Mouse (Mus musculus) mesoderm, embryonic 11.5 days (tissue): ENCODE data around the gene Tcerg1l.

Experiments used
- DNase-seq: peaks from one replicate; pipeline ENCODE4 v3.0.0-alpha.2; 2012; ENCODE audit warnings: low read depth, low spot score

Tcerg1l gene

DNA sequence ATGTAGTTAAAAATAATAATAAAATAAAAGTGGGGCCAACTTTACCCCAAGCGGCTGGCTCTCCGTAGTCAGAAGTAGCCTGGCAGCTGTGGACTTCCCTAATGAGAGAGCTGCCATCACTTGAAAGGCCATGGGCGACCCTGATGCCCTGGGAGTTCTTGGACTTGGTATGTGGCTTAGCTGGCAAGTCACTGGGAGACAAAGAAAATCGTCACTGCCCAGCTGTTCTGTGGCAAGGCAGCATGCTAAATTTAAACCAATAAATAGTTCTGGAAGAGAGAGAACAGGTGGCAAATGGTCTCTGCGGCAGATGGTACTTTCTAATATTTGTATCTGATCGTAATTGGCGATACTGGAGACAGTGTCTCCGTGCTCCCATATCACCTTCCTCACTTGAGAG lies 40.1 kb downstream of the Tcerg1l start:
- DNase-seq, result peak; percentile 9

DNA sequence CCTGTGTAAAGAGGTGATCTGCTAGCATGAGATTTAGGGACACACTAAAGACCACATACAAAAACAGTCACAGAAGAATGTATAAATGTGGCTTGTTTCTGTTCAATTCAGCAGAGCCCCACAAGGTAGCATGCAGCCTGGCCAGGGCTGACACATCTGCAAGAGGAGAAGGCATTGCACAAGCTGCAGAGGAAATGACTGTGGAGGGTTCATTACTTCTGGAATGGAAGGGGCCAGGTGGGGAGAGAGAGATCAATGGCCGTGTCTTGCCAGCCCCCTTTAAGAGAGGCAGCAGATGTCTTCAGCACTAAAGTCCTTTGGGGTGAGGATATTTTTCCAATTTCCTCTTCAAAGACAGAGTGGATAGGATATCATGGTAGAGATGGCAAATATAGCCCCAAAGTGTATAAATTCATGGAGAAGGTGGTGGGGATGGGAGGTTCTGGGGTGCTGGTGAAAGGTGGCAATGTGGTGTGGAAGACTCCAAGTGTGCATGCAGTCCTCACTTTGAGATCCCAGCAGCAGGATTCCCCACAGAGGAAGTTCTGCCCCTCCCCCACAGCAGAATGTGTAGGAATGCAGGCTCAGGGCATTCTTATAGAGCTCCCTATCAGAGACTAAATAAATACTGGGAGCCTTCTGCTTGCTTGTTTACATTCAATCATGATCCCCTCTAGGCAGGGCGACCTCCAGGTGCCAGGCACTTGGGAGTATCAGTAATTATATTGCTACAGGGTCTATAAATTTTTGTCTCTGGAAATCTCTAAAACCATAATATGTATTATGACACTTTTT lies 40.7 kb downstream of the Tcerg1l start:
- DNase-seq, result peak; percentile 71

DNA sequence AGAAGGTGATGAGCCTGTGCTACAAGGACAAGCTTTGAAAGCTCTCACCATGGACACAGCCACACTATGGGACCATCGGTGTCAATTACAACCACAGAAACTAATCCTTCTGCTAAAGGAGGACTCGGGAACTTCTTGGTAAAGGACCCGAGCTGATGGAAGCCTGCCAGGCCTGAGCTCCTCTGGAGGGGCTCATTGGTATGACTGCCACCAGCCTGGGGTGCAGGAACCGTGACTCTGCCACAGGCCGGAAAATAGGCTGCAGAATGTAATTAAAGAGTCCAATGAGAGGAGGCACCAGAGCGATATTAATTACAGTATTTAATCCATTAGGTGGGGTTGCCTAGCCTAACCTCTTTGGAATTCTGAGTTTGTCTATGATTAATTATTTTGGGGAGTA lies 52.1 kb downstream of the Tcerg1l start:
- DNase-seq, result no peak

DNA sequence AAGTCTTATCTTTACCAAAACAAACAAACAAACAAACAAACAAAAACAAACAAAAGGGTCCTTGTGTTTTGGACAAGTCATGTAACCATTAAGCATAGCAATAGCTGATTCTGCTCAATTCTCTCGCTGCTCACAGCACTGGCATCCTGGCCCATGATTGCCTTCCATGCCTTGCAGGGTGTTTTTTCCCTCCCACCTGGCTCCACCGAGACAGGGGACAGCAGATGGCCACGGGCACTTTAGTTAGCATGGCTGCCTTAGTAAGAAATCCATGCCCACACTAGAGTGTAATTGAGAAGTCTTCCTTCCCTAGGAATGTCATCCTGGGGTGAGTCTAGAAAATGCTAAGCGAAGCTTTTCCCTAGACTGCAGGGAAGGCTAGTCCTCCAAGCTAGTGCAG lies 59.1 kb downstream of the Tcerg1l start:
- no peak for DNase-seq

DNA sequence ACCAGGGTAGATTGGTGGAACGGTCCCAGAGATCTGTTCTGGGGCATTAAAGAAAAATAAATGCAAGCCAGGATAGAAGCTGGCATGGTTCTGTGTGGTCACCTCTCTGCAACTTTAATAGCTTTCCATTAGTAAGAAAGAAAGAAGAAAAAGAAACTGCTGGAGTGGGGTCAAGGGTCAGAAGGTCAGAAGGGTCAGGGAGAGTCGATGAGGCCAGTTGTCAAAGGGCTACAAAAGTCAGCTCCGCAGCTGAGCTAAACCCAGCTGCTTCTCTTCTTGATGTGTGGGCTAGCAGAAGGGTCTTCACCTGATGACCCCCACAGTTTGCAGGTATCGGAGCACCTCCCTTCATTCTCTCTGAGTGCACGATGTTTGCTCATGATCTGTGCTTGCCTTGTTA lies 59.6 kb downstream of the Tcerg1l start:
- peak; percentile 31 for DNase-seq

DNA sequence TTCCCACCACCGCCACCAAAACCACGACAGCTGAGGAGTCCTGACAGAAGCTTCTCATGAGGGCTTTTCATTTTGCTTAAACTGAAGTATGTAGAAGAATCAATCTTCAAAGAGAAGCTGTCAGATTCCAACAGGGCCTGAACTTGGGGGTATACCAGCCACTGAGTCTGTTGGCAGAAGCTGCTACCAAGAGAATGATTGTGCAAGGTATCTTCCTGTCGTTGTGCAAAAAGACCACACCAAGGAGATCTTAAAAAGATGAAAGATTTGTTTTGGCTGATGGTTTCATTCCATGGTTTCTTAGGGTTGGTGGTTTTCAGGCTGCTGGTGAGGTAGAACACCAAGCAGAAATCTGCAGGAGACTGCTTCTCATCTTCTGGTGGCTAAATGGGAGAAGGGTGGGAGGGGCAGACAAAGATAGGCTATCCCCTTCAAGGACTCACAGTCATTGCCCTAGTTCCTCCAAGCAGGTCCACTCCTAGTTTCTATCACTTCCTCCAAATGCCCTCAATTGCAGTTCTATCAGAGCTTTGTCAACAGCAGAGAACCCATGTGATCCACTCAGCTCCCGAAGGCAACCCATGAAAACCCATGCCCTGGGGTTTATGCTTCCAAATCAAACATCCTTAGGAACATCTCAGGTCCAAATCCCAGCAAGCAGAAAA lies 64.9 kb downstream of the Tcerg1l start:
- DNase-seq, result no peak

DNA sequence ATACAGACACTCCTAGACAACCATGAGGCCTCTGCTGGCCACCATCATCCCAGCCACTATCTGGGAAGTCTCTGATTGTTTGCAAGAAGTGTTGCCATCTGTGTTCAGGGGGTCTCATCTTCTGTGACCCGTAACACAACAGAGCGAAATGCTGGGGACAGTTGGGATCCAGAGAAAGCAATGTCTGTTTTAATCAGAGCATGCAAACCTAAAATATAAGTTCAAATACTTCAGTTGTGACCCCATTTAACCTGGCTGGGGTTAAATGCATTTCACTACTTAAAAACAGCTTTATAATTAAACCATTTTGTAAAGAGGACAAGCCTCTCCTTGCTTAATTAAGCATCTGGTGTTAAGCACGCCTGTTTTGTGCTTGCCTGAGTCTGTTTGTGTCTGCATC lies 66.3 kb downstream of the Tcerg1l start:
- DNase-seq, result no peak

DNA sequence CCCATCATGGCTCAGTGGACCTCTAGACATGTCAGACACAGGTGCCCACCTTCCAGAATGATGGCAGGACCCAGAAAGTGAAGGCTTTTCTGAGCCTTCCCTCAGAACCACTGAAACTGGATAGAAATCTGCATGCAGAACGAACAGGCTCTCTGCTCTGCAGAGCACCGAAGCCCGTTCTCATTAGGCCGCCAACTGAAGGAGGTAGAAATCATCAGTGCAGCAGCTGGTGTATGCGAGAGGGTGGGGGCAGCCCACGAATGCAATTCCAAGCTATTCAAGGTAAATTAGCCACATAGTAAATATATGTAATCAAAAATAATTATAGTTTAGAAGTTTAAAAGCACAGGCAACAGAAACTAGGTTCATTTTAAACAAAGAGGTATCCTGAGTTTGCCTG lies 68.9 kb downstream of the Tcerg1l start:
- no peak for DNase-seq

DNA sequence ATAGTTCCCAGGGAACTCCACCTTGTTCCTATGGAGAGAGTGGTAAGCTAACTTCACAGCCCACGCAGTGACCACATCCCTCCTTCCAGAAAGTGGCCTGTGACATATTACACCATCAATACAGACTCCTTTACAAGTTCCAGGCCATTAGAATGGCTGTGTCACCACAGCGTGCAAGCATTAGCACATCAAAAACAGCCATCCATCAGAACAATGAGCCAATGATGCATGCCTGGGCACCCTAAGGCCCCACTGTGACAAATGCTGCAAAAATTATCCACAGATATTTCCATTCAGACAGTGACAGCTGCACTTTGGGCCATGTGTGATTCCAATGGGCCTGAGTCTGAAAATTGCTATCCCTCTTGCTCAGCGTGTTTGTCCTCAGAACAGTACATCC lies 70.8 kb downstream of the Tcerg1l start:
- DNase-seq, result peak; percentile 23

DNA sequence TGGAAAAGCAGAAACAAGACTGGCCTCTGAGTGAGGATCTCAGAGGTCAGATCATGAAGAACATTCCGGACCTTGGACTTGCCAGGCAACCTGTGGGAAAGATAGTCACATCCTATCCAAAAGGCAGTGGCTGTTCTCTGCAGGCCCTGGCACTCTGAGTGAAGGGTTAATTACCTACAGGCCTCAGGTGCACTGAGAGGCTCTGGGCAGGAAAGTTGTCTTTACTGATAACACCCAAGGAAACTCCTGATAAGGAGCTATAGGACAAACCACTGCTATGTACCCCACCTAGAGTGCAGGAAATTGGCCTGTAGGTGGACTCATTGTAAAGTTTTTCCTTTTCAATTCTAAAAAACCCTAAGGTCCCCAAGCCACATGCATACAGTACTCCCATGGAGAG lies 83.8 kb downstream of the Tcerg1l start:
- no peak for DNase-seq

DNA sequence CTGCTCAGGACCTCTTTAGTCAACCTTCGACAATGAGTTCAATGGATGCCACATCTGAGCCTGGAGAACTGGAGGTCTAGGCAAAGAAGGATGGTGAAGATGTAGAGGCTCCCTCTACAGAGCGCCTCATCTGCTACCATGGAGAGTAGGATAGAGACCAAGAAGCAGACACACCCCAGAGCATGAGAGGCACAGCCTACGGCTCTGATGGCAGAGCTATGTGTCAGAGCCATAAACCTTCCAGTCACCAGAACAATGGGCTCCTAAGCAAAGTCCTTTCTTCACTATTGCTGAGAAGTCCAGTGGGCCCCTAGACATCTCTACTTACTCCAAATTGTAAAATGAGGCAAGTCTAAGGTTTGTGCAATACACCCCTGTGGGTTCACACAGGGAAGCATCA lies 91.4 kb downstream of the Tcerg1l start:
- DNase-seq, result no peak

DNA sequence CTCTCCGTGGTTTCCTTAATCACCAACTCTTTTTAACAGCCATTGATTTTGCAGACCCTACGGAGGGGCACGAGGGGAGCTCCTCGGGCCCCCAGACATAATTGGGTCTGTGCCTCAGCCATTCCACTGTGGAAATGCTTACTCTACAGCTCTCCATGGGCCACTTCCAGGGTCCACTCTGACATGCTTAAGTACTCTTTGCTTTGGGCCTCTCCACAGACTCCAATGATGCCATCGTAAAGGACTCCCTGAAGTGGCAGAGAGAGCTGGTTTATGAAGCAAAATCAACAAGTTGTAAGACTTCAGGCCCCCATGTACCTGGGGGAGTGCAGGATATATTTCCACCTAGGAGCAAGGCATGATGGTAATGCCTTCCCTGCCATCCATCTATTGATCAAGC lies 112.7 kb downstream of the Tcerg1l start:
- no peak for DNase-seq

DNA sequence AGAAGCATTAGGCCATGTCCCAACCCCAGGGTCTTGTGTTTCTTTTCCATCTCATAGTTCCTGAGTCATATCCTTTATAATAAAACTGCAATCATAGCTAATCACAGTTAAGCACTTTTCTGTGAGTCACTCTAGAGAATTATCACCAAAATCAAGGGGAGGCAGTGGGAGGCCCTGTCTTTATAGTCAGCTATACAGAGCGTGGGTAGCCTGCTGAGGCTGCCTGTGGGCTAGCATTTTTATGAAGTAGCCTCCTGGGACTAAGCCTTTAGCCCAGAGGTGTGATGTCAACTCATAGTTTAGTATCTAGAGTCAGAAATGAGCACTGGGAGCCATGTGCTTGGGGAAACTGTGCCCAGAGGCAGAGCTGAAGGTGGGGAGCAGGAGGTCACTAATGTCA lies 122.3 kb downstream of the Tcerg1l start:
- no peak for DNase-seq

DNA sequence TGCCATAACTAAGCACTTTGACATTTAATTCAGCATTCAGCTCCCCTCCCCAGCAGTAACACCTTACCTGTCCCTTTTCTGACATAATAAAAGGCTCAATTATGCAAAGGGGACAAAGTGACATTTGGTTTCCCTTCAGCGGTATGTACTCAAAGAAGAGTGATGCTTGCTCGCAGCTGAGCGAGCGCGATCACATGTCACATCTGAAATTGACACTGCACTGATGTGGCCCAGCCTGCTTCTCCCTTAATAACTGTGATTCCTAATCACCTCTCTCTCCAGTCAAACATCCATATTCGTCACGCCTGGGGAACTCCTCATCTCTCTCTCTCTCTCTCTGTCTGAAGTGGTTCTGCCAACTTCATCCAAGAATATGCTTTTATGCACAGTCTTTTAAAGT lies 126.2 kb downstream of the Tcerg1l start:
- no peak for DNase-seq

DNA sequence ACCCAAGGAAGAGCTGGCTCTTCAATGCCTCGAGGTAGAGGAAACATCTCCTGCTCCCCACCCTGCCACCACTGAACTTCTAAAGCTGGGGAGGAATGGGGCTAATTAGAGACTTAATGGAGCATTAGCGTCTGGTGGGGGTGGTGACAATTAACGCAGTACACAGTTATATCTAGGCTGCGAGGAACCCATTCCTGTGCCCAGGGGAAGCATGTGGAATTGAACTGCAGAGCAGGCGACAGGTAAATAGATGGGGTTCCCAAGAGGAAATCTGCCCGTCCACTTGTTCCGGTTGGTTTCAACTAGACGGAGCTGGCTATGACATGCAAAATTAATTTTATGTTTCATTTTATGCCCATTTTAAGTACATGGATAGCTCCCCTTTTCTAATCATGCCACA lies 128.1 kb downstream of the Tcerg1l start:
- no peak for DNase-seq

DNA sequence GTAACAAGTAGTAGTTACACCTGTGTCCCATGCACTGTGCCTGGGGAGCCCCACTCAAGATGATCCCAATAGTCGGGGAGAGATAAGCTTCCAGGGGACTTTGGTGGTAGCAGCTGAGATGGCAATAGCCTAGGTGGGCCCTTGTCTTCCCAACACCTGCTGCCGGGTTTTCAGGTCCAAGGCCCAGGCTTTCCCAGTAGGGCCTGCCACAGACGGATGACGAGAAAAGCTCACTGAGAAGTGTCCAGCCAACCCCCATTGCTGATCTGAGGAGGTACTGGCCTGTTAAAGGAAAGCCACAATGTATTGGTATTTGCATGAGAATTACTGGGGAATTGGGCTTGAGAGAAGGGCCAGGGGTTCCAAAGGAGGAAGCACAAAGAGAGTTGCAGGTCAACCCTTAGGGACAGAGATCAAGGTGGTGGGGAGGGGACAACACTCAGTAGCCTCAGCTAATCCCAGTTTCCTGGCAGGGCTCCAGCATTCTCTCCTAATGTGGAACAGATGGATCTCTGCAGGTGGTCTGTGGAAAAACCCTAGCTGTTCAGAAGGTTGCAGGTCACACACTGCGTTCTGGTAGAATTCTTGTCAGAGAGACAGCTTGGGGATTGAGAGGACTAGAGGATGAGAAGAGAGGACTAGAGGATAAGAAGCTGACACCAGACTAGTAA lies 129.4 kb downstream of the Tcerg1l start:
- DNase-seq, result peak; percentile 68

DNA sequence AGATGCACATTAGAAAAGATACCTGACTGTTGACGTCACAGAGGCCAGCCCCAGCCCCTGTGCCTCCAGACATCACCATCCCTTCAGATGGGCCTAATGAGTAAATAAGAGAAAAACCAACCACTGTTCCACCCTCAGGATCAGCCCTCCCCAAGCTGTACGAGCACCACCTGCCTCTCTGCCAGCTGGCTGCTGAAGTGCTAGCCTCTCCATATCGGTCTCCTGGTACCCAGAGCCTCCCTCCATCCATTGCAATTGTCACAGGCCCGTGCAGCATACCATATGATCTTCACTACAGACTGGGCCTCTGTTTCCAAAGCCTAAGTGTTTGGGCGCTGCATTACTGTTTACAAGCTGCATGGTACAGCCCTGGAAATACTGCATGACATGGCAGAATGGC lies 148.9 kb downstream of the Tcerg1l start:
- no peak for DNase-seq

DNA sequence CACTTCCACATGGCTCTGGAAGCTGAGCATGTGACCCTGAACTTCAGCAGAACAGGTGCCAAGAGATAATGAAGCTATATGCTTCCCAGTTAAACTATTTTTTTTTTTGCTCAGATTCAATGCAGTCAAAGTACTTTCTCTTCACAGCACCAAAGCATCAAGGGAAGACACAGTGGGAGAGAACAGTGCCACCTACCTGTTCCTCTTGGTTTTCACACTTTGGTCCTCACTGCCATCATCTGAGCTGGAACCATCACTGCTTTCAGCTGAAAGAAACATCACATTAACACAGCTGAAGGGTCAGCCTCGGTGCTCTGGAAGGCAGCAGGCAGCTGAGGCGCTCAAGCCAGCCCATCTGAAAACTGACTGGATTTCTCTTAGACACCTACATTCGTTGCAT lies 149.4 kb downstream of the Tcerg1l start:
- DNase-seq, result no peak

DNA sequence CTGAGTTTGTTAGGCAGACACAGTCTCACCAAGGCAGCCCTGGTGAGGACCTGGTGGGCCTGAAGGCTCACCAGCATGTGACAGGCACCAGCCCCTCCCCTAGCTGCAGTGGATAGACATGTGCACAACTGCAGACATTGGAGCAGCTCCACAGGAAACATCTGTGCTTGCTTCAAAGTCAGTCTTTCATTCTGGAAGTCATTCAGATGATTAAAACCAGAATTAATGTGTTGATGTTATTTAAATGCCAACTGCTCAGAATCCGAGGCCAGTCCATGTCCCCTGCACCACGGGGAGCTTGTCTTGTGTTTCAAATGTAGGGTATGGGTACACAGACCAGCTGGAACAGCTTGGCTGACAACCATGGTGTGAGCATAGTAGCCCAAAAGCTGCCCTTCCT lies 150.8 kb downstream of the Tcerg1l start:
- peak; percentile 23 for DNase-seq

DNA sequence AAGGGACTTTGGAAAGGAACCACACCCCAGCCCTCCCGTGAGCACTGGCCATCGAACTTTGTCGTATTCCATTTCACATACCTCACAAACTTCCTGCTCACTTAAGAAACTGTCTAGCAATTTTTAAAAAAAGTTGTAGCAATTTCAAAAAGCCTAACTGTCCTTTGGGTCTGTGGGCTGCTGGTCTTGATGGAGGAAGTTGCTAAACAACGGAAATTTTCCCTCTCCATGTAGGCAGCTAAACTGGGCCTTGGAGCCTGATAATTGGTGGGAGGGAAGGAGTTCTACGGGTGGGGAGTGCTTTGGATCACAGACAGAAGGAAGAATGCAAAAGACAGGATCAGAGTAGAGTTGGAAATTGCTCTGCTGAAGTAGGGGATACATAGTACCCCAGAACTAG lies 155.3 kb downstream of the Tcerg1l start:
- no peak for DNase-seq

DNA sequence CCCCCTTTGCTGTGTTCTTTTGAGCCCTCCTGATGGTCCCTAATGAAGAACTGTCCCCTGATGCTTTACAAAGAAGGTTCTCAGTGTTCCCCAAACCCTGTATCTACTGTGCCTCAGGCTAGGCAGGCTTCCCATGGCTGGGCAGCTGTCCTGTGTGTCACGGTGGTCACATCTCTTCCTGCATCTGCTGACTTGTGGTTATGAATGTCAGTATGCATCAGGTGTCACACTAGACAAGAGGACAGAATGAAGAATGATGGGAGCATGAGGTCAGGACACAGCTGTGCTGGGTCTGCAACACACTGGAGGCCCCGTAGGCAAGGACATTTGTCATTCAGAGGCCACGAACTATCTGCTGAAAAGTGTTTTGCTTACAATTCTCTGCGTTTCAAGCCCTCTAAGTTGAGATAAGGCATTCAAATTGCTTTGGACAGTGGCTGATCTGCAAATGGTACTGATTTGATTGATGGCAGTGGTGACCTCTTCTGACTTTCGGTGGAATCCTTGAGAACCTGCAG lies 159.8 kb downstream of the Tcerg1l start:
- no peak for DNase-seq

DNA sequence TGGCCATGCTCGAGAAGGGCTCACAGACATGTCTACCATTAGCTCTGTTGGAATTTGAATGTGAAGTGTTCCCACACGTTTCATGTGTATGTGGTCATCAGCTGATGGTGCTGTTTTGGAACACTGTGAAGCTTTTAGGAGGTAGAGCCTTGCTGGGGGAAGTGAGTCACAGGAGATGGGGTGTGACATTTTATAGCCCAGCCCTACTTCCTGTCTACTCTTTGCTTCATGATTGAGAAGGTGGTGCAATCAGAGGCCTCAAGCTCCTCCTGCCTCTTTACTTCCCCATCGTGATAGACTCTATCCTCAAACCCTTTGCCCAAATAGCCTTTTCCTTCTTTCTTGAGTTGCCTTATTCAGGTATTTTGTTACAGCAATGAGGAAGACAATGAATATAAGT lies 173.3 kb downstream of the Tcerg1l start:
- DNase-seq, result no peak

DNA sequence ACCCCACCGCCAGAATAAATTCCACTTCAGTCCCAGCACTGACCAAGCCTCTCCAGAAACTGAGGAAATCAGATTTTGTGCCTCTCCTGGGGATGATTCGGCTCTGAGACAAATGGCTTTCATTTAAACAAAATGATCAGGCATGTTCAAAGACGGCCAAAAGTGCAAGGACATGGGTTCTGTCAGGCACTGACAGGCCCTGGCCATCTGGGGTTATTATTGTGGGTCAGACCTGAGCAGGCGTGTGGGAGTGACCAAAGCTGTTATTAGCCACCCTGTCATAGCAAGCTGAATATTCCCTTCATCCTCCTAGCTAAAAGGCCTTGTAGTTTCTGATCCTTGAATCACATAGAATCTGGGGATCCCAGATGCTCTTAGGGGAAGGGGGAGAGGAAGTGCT lies 174.6 kb downstream of the Tcerg1l start:
- DNase-seq, result no peak
